Mouse (Mus musculus) Muller cell, postnatal 12 days (primary cell): ENCODE measurements around the gene Gm21887.
"Not testable (repeated sequence)": the region's sequence is repeated elsewhere in the genome, so short reads cannot be mapped to it uniquely, and the experiment has no call there.

Experiments
- DNase-seq: peaks from one replicate; pipeline ENCODE4 v3.0.0-alpha.2; 2015; ENCODE audit errors: inconsistent ontology term

Gm21887 gene

DNA sequence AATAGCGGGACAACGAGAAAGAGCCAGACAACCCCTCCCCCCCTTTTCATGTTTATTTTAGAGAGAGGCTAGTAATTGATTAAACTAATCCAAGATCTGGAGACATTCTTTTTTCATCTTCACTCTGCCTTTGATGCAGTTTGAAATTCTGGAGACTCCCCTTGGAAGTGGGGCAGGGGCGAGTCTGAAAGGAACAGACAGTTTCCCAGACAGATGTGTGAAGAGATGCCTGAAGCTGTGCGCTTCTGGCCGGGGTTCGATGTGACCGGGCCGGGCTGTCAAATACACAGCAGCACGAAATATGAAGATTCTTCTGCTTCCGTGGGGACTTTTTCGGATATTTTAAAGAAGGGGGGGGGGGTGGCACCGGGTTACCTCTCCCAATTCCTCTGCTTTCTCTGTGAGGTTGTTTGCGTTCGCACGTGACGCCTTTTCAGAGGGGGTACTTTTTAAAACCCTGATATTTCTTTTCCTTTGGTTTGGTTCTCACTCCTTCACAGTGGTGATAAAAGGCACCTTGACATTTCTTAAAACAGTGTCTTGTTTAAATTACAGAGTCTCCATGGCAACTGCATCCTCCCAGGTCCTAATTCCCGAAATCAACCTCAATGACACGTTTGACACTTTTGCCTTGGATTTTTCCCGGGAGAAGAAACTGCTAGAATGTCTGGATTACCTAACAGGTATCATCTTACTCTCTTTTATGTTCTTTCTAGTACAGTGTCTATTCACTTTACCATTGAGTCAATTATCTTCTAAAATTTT lies 25.9 kb upstream of the Gm21887 start:
- DNase-seq, result not testable (repeated sequence)

DNA sequence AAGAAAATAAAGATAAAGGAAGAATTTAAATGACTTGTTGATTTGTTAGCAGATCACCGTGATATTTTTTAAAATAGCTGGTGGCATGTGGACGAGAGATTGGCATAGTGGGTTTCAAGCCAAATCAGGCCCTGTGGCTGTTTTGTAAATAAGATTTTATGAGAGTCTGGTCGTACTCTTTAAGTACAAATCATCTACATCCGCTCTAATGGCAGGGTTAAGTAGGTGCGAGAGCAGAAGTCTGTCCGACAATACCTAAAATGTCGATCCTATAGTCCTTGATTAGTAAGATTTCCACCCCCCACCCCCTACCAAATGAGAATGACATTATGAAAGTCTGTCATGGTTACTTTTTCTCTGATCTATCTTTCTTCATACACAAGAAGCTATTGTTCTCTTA lies 25.1 kb upstream of the Gm21887 start:
- DNase-seq, result not testable (repeated sequence)

DNA sequence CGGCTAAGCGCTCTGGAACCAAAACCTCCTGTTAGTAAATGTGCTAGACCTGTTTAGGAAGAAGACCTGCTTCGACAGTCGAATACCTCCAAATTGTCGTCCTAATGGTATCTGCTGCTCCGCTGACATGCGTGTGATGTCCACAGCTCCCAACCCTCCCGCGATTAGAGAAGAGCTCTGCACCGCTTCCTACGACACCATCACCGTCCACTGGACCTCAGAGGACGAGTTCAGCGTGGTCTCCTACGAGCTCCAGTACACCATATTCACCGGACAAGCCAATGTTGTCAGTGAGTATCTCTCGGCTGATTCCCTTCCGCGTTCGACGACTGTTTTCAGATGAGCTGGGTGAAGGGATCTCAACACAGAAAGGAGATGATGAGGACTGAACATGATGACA lies 24.6 kb upstream of the Gm21887 start:
- not testable (repeated sequence) for DNase-seq

DNA sequence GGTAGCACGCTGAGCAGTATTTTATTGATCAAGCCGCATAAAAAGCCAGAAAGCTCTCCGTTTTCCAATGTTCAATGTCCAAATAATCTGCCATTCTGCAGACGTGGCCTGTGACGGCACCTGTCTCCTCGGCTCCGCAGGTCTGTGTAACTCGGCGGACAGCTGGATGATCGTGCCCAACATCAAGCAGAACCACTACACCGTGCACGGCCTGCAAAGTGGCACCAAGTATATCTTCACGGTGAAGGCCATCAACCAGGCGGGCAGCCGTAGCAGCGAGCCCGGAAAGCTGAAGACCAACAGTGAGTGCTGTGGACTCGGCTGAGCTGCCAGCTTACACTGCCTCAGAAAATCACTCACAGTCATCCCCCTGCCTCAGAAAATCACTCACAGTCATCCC lies 23.7 kb upstream of the Gm21887 start:
- DNase-seq, result not testable (repeated sequence)

DNA sequence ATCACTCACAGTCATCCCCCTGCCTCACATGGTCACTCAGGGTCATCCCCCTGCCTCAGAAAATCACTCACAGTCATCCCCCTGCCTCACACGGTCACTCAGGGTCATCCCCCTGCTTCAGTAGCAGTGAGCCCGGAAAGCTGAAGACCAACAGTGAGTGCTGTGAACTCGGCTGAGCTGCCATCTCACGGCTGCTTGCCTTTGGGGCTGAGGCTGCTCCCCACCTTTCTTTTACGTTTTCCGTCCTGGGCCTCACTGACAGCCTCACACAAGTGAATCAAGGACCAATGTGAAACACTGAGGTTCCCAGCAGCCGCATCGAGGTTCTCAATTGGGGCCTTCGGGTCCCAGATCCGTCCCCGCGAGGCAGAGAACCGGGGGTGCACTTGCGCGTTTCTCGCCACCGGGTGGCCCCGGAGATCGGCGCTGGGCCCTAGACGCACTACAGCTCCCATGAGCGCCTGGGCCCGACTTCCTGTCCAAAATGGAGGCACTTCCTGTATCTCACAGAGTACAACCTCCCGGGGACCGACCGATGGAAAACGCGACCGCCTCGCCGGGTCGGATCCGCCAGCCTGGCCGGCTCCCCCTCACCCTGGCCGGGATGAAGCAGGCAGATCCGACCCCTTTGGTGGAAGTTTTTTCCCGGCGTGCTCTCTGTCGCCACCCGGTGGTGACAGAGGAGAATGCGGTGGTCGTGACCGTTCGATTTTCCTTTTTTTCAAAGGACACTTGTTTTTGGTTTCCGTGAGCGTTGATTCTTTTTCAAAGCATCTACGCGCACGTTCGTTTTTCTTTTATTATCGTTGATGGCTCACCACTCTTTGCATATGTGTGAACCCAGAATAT lies 22.7 kb upstream of the Gm21887 start:
- DNase-seq, result peak; percentile 92

DNA sequence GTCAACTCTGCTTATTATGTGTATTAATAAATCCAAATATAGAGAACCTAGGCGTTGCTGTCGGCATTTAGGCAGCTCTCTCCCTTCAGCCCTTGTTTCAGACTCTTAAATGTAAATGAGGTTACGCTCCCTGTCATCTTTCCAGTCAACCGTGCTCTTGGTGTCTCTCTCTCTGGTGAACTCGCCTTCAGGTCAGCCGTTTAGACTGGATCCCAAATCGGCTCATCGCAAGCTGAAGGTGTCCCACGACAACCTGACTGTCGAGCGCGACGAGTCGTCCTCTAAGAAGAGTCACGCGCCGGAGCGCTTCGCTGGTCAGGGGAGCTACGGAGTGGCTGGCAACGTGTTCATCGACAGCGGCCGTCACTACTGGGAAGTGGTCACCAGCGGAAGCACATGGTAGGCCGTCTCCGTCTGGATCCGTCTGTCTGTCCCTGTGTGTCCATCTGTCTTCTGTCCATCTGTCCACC lies 22.1 kb upstream of the Gm21887 start:
- peak; percentile 62 for DNase-seq

DNA sequence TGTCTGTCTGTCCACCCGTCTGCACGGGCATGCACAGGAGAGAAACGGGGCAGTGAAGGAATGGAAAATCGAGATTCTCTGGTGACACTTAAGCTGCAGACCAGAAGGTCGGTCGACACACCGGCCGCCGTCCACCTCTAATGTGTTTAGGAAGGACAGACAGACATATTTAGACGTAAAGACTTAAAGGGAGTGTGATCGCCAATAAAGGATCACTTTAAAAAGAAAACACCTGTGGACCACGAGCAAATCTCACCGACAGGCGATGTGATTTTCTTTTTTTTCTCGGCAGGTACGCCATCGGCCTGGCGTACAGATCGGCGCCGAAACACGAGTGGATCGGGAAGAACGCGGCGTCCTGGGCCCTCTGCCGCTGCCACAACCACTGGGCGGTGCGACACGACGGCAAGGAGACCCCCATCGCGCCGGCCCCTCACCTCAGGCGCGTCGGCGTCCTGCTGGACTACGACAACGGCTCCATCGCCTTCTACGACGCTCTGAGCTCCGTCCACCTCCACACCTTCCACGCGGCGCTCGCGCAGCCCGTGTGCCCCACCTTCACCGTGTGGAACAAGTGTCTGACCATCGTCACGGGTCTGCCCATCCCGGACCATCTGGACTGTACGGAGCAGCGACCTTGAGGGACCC lies 20.8 kb upstream of the Gm21887 start:
- peak; percentile 66 for DNase-seq

DNA sequence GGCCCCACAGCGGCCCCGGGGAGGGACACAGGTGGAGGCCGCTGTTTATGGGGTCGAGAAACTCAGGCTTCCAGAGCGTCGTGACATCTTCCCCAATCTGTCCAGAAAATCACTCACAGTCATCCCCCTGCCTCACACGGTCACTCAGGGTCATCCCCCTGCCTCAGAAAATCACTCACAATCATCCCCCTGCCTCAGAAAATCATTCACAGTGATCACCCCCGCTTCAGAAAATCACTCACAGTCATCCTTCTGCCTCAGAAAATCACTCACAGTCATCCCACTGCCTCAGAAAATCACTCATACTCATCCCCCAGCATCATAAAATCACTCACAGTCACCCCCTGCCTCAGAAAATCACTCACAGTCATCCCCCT lies 20.3 kb upstream of the Gm21887 start:
- DNase-seq, result not testable (repeated sequence)

DNA sequence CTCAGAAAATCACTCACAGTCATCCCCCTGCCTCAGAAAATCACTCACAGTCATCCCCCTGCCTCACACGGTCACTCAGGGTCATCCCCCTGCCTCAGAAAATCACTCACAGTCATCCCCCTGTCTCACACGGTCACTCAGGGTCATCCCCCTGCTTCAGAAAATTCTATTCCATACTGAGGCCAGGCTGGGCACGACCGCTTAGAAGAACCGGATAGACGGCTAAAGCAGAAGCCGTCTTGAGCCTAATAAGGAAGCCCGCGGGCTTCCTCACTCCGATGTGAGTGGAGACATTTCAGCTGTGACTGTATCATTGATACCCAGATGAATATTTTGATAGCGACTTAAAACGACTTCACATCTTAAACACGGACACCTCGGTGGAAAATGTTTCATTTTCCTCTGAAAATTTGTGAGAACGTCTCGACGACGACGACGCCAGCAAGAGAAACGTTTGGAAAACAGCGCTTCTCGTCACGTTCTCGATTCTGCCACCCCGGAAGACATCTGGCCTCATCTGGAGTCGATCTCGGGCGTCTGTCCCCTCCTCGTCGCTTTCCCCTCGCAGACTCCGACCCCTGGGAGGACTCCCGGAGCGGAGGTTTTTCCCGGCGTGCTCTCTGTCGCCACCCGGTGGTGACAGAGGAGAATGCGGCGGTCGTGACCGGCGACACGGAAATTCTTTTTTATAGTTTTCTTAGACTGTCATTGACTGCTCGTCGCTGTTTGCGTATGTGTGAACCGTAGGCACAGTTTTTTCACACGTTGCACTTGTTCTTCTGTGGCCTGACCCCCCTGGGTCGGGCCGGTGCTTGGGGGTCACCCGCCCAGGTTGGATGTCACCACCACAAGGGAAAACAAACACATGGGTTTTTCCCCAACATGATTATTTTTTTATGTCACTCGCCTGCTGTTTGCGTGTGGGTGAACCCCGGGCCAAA lies 19.5 kb upstream of the Gm21887 start:
- DNase-seq, result peak; percentile 82

DNA sequence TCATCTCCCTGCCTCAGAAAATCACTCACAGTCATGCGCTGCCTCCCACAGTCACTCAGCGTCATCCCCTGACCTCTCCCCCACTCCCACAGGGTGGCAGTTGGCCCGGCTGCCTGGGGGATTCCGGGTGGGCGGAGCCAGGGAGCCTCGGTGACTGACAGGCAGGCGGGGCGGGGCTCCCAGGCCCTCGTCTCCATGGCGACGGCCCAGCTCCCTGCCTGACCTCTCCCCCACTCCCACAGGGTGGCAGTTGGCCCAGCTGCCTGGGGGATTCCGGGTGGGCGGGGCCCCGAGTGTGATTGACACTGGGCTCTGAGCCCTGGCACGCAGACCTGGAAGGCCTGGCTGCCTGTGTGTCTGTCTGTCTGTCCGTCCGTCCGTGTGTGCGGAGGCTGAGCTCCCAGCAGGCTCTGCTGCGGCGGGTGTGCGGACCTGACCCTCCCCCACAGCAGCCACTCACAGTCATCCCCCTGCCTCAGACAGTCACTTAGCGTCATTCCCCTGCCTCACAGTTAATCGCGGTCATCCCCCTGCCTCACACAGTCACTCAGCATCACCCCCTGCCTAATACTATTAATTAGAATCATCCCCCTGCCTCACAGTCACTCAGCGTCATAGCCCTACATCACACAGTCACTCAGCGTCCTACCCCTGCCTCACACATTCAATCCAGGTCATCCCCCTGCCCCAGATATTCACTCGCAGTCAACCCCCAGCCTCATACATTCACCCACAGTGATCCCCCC lies 18.2 kb upstream of the Gm21887 start:
- DNase-seq, result peak; percentile 100

DNA sequence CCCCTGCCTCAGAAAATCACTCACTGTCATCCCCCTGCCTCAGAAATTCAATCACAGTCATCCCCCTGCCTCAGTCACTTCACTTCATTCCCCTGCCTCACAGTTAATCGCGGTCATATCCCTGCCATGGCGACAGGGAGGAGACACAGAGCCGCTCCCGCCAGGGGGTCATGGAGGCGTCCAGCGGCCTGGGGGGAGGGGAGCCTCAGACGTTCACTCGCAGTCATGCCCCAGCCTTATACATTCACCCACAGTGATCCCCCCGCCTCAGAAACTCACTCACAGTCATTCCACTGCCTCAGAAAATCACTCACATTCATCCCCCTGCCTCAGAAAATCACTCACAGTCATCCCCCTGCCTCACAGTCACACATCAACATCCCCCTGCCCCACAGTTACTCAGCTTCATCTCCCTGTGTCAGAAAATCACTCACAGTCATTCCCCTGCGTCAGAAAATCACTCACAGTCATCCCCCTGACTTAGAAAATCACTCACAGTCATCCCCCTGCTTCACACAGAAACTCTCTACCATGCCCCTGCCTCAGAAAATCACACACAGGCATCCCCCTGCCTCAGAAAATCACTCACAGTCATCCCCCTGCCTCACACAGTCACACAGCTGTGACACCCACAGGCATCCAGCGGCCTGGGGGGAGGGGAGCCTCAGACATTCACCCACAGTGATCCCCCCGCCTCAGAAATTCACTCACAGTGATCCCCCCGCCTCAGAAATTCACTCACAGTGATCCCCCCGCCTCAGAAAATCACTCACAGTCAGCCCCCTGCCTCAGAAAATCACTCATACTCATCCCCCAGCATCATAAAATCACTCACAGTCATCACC lies 17.2 kb upstream of the Gm21887 start:
- peak; percentile 45 for DNase-seq

DNA sequence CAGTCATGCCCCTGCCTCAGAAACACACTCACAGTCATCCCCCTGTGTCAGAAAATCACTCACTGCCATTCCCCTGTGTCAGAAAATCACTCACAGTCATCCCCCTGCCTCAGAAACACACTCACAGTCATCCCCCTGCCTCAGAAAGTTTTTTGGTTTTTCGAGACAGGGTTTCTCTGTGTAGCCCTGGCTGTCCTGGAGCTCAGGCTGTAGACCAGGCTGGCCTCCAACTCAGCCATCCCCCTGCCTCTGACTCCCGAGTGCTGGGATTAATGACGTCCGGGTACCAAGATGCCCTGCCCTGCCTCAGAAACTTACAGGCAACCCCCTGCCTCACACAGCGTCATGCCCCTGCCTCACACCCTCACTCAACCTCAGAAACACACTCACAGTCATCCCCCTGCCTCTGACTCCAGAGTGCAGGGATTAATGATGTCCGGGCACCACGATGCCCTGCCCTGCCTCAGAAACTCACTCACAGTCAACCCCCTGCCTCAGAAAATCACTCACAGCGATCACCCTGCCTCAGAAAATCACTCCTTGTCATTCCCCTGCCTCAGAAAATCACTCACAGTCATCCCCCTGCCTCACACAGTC lies 16.4 kb upstream of the Gm21887 start:
- DNase-seq, result peak; percentile 35

DNA sequence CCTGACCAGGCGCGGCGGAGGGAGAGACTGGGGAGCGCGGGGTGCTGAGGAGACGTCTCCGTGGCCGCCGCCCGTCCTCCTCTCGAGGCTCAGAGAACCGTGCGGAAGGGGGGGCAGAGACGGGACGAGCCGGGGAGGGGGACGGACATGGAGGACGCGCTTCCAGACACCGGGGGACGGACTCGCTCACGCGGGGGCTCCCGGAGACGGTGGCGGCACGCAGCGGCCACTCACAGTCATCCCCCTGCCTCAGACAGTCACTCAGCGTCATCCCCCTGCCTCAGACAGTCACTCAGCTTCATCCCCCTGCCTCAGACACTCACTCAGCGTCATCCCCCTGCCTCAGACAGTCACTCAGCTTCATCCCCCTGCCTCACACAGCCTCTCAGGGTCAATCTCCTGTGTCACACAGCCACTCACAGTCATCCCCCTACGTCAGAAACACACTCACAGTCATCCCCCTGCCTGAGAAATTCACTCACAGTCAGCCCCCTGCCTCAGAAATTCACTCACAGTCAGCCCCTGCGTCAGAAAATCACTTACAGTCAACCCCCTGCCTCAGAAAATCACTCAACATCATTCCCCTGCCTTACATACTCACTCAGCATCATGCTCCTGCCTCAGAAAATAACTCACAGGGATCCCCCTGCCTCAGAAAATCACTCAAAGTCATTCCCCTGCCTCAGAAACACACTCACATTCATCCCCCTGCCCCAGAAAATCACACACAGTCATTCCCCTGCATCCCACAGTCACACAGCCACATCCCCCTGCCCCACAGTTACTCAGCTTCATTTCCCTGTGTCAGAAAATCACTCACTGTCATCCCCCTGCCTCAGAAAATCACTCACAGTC lies 15.2 kb upstream of the Gm21887 start:
- DNase-seq, result peak; percentile 61

DNA sequence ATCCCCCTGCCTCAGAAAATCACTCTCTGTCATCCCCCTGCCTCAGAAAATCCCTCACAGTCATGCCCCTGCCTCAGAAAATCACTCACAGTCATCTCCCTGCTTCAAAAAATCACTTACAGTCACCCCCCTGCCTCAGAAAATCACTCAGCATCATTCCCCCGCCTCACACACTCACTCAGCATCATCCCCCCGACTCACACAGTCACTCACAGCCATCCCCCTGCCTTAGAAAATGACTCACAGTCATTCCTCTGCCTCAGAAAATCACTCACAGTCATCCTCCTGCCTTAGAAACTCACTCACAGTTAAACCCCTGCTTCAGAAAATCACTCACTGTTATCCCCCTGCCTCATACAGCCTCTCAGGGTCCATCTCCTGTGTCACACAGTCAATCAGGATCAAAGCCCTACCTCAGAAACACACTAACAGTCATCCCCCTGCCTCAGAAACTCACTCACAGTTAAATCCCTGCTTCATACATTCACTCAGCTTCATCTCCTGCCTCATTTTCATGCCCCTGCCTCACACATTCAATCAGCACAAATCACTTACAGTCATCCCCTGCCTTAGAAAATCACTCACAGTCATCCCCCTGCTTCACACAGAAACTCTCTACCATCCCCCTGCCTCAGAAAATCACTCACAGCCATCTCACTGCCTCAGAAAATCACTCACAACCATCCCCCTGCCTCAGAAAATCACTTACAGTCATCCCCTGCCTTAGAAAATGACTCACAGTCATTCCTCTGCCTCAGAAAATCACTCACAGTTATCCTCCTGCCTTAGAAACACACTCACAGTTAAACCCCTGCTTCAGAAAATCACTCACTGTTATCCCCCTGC lies 14.4 kb upstream of the Gm21887 start:
- DNase-seq, result not testable (repeated sequence)

DNA sequence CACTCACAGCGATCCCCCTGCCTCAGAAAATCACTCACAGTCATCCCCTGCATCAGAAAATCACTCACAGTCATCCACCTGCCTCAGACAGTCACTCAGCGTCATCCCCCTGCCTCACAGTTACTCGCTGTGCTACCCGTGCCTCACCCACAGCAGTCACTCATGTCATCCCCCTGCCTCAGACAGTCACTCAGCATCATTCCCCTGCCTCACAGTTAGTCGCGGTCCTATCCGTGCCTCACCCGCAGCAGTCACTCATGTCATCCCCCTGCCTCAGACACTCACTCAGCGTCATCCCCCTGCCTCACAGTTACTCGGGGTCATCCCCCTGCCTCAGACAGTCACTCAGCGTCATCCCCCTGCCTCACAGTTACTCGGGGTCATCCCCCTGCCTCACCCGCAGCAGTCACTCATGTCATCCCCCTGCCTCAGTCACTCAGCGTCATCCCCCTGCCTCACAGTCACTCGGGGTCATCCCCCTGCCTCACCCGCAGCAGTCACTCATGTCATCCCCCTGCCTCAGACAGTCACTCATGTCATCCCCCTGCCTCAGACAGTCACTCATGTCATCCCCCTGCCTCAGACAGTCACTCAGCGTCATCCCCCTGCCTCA lies 13.4 kb upstream of the Gm21887 start:
- DNase-seq, result not testable (repeated sequence)

DNA sequence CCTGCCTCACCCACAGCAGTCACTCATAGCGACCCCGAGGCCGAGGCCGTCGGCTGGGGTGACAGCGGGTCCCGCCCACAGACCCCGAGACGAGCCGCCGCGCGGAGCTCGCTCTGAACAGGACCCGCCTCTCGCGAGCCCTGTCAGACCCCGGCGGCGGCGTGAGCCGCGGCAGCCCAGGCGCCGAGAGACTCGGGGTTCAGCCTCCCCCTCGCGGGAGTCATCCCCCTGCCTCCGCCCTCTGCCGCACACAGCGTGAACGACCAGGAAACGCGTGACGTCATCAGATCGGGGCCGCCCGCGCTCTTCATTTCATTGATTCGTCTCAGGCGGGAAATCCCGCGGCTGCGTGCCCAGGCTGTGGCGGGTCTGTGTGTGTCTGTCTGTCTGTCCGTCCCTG lies 12.5 kb upstream of the Gm21887 start:
- DNase-seq, result peak; percentile 98

DNA sequence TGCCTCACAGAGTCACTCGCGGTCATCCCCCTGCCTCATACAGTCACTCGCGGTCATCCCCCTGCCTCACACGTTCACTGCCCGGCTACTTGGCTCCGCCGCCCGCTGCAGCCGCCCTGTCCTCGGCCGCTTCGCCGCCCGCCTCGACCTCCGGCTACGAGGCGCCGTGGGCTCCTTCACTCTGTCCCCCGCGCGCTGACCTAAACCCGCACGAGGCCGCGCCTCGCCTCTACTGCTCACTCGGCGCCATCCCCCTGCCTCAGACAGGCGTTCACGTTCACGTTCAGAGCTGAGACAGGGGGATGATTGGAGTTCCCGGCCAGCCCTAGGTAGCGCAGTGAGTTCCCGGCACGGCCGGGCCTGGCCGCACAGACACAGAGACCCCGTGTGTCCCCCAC lies 12.0 kb upstream of the Gm21887 start:
- not testable (repeated sequence) for DNase-seq
